Mouse (Mus musculus) gastrocnemius, postnatal 14 days (tissue): ENCODE results near the gene 2900092C05Rik. TPM values are rescaled to one million over a fixed set of nuclear protein-coding genes. Genes with fewer than 3 reads are reported as not detected.

Experiments used
- DNase-seq: peaks from one replicate; pipeline ENCODE4 v3.0.0; 2021; ENCODE audit warnings: mixed read lengths
- intact Hi-C: fragments of 180-260 bp; cut with DNase I; formaldehyde crosslinking; loops from one replicate; pipeline ENCODE4 v1.15.1; 2025; ENCODE audit warnings: low total_unique reads
- long read RNA-seq, 2 experiments: library from polyadenylated mRNA; stranded (forward); transcript quantifications; one replicate each; pipeline ENCODE4 v2.0.0; 2021
- total RNA-seq, 2 experiments: library from RNA; stranded (reverse); gene quantifications; 2 replicates each; pipeline ENCODE4 v1.2.3; 2021

2900092C05Rik gene
- total RNA-seq: not detected
- long read RNA-seq, experiment 1: 0 reads
- long read RNA-seq, experiment 2: 0 reads

- no peak for DNase-seq
- intact Hi-C loops: no loop called here
Measured at GRCm38 (mm10) chr7:12512217-12512616, at the start of gene 2900092C05Rik. TSS of gene 2900092C05Rik (plus strand) at chr7:12512517.

- intact Hi-C loops: no loop called here
- peak; percentile 88 for DNase-seq
Measured at GRCm38 (mm10) chr7:12478158-12479008, 33.9 kb upstream of the 2900092C05Rik start, which contains the start of gene Zfp606. TSS of gene Zfp606 (plus strand) at chr7:12478293.

GRCm38 (mm10) chr7:12479009-12479346, 33.3 kb upstream of the 2900092C05Rik start:
- intact Hi-C loops: no loop called here
- DNase-seq: no peak

- intact Hi-C loops: no loop called here
- DNase-seq: no peak
Measured at GRCm38 (mm10) chr7:12479525-12479924, 32.8 kb upstream of the 2900092C05Rik start.

- DNase-seq: no peak
- intact Hi-C loops: no loop called here
Measured at GRCm38 (mm10) chr7:12483771-12484170, 28.5 kb upstream of the 2900092C05Rik start.

- DNase-seq: no peak
- intact Hi-C loops: no loop called here
Measured at GRCm38 (mm10) chr7:12485956-12486355, 26.4 kb upstream of the 2900092C05Rik start.

GRCm38 (mm10) chr7:12486691-12487090, 25.6 kb upstream of the 2900092C05Rik start:
- intact Hi-C loops: no loop called here
- DNase-seq: no peak

- intact Hi-C loops: no loop called here
Measured at GRCm38 (mm10) chr7:12510913-12511312, 1.4 kb upstream of the 2900092C05Rik start.

More at GRCm38 (mm10) chr7:12510913-12511312, 1.4 kb upstream of the 2900092C05Rik start:
- DNase-seq: no peak

Other genes starting within 250 kb of the 2900092C05Rik start
- not detected for gene Vmn1r81, start 244.2 kb upstream of the 2900092C05Rik start, total RNA-seq
- gene Vmn1r82, start 212.1 kb upstream of the 2900092C05Rik start, total RNA-seq: not detected
- not detected for gene Vmn1r83, start 183.0 kb upstream of the 2900092C05Rik start, total RNA-seq
- gene Vmn1r84, start 143.2 kb upstream of the 2900092C05Rik start, total RNA-seq: not detected
- 1 to 10 TPM; 1.6 to 2.0 TPM for gene Zfp551, start 89.8 kb upstream of the 2900092C05Rik start, total RNA-seq
- 1 to 10 TPM; 5.2 to 5.5 TPM for gene Zfp606, start 34.2 kb upstream of the 2900092C05Rik start, total RNA-seq
- gene Vmn2r53, start 96.3 kb downstream of the 2900092C05Rik start, total RNA-seq: under 1 TPM in 1 of 2 experiments, not detected in 1; under 0.01 TPM
- gene Vmn2r54, start 127.8 kb downstream of the 2900092C05Rik start, total RNA-seq: not detected
- gene Vmn2r55, start 172.5 kb downstream of the 2900092C05Rik start, total RNA-seq: not detected
- gene Vmn2r56, start 222.5 kb downstream of the 2900092C05Rik start, total RNA-seq: not detected